Mouse (Mus musculus): Measurements from ENCODE around the gene C1d.

- TF ChIP-seq POLR2A (IDR thresholded peaks at IDR 0.05; ENCODE audit: low read depth, low read length) (no peak), CTCF (conservative IDR thresholded peaks at IDR 0.05; ENCODE audit: insufficient read depth, insufficient read length, low read depth, low read length) (no peak)
These were observed 8.7 kb upstream of the C1d start for GRCm38 (mm10) chr11:17248715-17249114.
